Mouse (Mus musculus): ENCODE measurements around the gene Eps8l1. TPM values are rescaled to one million over a fixed set of nuclear protein-coding genes. Genes with fewer than 3 reads are reported as not detected.

The Eps8l1 gene
- total and polyA plus RNA-seq, 3 experiments = 4.2 to 8.4 (median 6.0) TPM

DNA sequence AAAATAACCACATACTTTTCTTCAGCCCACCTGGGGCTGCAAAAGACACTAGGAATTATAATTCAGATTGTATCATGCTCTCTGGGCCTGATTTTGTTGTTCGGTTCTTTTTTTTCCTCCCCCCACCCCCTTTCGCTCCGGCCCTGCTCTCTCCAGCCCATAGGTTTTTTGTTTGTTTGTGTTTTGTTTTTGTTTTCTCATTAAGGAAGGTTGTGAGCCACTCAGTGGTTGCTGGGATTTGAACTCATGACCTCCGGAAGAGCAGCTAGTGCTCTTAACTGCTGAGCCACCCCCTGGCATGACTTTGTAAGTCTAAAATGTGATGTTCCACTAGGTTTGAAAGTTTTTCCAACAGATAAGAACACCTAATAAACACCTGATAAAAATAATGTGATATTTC lies 42.6 kb downstream of the Eps8l1 start:
- TF ChIP-seq JUND (conservative IDR thresholded peaks at IDR 0.05; ENCODE audit: low read depth, low read length) (no peak), UBTF (IDR thresholded peaks at IDR 0.05; ENCODE audit: low read depth, low read length) (no peak), MYC (IDR thresholded peaks at IDR 0.05; ENCODE audit: low read depth, low read length) (no peak), TBP (conservative IDR thresholded peaks at IDR 0.05; ENCODE audit: low read depth, low read length) (no peak), GABPA (IDR thresholded peaks at IDR 0.05; ENCODE audit: insufficient replicate concordance, low read depth, low read length) (no peak)
- dilution Hi-C loops (cut with MboI; ENCODE audit: extremely low pct_ligation_motif_present, extremely low pct_unique_long_range_greater_than_20kb, low sequenced_read_pairs) (no loop called here), in situ Hi-C loops (cut with MboI; ENCODE audit: low pct_ligation_motif_present, low pct_unique_long_range_greater_than_20kb, low sequenced_read_pairs) (no loop called here)
- no peaks in the 10 kb centered on the region for H3K9me3 ChIP-seq (replicated peaks; ENCODE audit: low read length)
- H3K4me3 ChIP-seq (replicated peaks in 1 of 3; ENCODE audit: low read depth in 2 of 3, low read length in 2 of 3, poor library complexity in 1 of 3) = no peak overlapping the region
- no peak overlapping the region for H3K9ac ChIP-seq (ENCODE audit: insufficient read depth, low read depth)
- H3K79me2 ChIP-seq (replicated peaks; ENCODE audit: control insufficient read depth, extremely low read depth, insufficient read depth, poor library complexity, severe bottlenecking) = peaks cover 32% of the 10 kb centered on the region
- no peaks in the 10 kb centered on the region for H3K27me3 ChIP-seq (replicated peaks)
- no peak overlapping the region for H3K4me2 ChIP-seq (ENCODE audit: insufficient read depth, low read depth, poor library complexity, severe bottlenecking)
- peaks cover 0 to 17% of the 10 kb centered on the region in 2 experiments for H3K36me3 ChIP-seq (replicated peaks in 1 of 2; ENCODE audit: control insufficient read depth in 1 of 2, insufficient read depth in 1 of 2, low read length in 1 of 2)
- H3K4me1 ChIP-seq (ENCODE audit: control insufficient read depth in 1 of 2, insufficient read depth in 2 of 2) = peaks cover 39 to 57% of the 10 kb centered on the region in 2 experiments
- H3K27ac ChIP-seq (ENCODE audit: insufficient read depth, low read depth) = no peak overlapping the region
- no peak for DNase-seq (ENCODE audit: extremely low read depth)

DNA sequence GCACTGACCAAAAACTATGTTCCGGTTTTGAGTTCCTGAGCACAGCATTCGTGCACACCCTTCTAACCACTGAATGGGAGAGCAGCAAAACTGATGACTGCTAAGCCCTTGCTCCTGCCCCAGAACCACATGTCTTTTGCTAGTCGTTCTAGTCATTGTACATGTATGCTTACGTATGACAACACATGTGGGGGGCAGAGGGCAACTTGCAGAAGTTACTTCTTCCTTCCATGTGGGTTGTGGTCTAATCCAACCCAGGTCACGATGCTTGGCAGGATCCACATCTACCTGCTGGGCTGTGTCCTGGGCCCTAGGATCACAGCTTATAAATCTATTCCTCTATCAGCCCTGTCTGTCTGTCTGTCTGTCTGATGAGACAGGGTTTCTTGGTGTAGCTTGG lies 43.4 kb downstream of the Eps8l1 start:
- dilution Hi-C loops (cut with MboI; ENCODE audit: extremely low pct_ligation_motif_present, extremely low pct_unique_long_range_greater_than_20kb, low sequenced_read_pairs) (no loop called here), in situ Hi-C loops (cut with MboI; ENCODE audit: low pct_ligation_motif_present, low pct_unique_long_range_greater_than_20kb, low sequenced_read_pairs) (no loop called here)
- Histone ChIP-seq H3K4me3 (replicated peaks in 1 of 3; ENCODE audit: low read depth in 2 of 3, low read length in 2 of 3, poor library complexity in 1 of 3) (peak overlapping the region in 1 of 3 experiments; percentile 36), H3K79me2 (replicated peaks; ENCODE audit: control insufficient read depth, extremely low read depth, insufficient read depth, poor library complexity, severe bottlenecking) (peaks cover 25% of the 10 kb centered on the region), H3K9ac (ENCODE audit: insufficient read depth, low read depth) (peak overlapping the region; percentile 70; the same call in 1 of the 2 replicates), H3K9me3 (replicated peaks; ENCODE audit: low read length) (no peaks in the 10 kb centered on the region), H3K27ac (ENCODE audit: insufficient read depth, low read depth) (peak overlapping the region; percentile 97), H3K4me2 (ENCODE audit: insufficient read depth, low read depth, poor library complexity, severe bottlenecking) (peak overlapping the region; percentile 80), H3K36me3 (replicated peaks in 1 of 2; ENCODE audit: control insufficient read depth in 1 of 2, insufficient read depth in 1 of 2, low read length in 1 of 2) (peaks cover 0 to 10% of the 10 kb centered on the region in 2 experiments), H3K4me1 (ENCODE audit: control insufficient read depth in 1 of 2, insufficient read depth in 2 of 2) (peaks cover 33 to 49% of the 10 kb centered on the region in 2 experiments), H3K27me3 (replicated peaks) (no peaks in the 10 kb centered on the region)
- no peak for DNase-seq (ENCODE audit: extremely low read depth)
- TF ChIP-seq ELF1 (IDR thresholded peaks at IDR 0.05; ENCODE audit: low read depth, low read length) (no peak), ZNF384 (IDR thresholded peaks at IDR 0.05; ENCODE audit: low read depth, low read length) (no peak), SIN3A (IDR thresholded peaks at IDR 0.05; ENCODE audit: low read length) (no peak), E2F4 (IDR thresholded peaks at IDR 0.05; ENCODE audit: insufficient replicate concordance, low read depth, low read length) (no peak), CTCF (conservative IDR thresholded peaks at IDR 0.05 in 1 of 2, IDR thresholded peaks at IDR 0.05 in 1 of 2; ENCODE audit: low read depth in 2 of 2, low read length in 2 of 2) (no peak), POLR2AphosphoS2 (IDR thresholded peaks at IDR 0.05; ENCODE audit: low read depth, low read length) (no peak), USF1 (IDR thresholded peaks at IDR 0.05; ENCODE audit: low read depth, low read length) (no peak), MAFK (IDR thresholded peaks at IDR 0.05; ENCODE audit: insufficient replicate concordance, low read length) (no peak), SMC3 (IDR thresholded peaks at IDR 0.05; ENCODE audit: low read depth, low read length) (no peak), ZC3H11A (IDR thresholded peaks at IDR 0.05; ENCODE audit: low read depth, low read length) (no peak), MXI1 (IDR thresholded peaks at IDR 0.05; ENCODE audit: low read depth, low read length) (no peak), UBTF (IDR thresholded peaks at IDR 0.05; ENCODE audit: low read depth, low read length) (no peak), CHD2 (IDR thresholded peaks at IDR 0.05; ENCODE audit: low read length) (no peak)

Measured in CH12.LX (cell line).